Mouse (Mus musculus): ENCODE results near the gene Vav1. TPM values are rescaled to one million over a fixed set of nuclear protein-coding genes. Genes with fewer than 3 reads are reported as not detected.
"Not testable (repeated sequence)": the region's sequence is repeated elsewhere in the genome, so short reads cannot be mapped to it uniquely, and the experiment has no call there.

Vav1 gene
- polyA plus RNA-seq, 1 experiment from 2014 or later, result 2.3 TPM

GRCm38 (mm10) chr17:57307074-57307473 lies 28.2 kb downstream of the Vav1 start:
- Histone ChIP-seq H3K36me3 (ENCODE audit: control insufficient read depth, insufficient read depth, low read length) (no peaks in the 10 kb centered on the region), H3K4me1 (ENCODE audit: control insufficient read depth, insufficient read depth, low read length) (no peaks in the 10 kb centered on the region), H3K27me3 (ENCODE audit: control insufficient read depth, insufficient read depth, low read length) (no peaks in the 10 kb centered on the region), H3K9ac (ENCODE audit: low read length) (no peak overlapping the region), H3K4me3 (ENCODE audit: low read depth, low read length) (no peak overlapping the region), H3K4me2 (no peak overlapping the region), H3K9me3 (ENCODE audit: control insufficient read depth, low read length) (no peaks in the 10 kb centered on the region), H3K27ac (ENCODE audit: low read depth, low read length) (no peak overlapping the region)
- 86% methylated on average over 6 of the region's 6 CpGs for WGBS
- DNase-seq (ENCODE audit: low spot score, missing footprints) (no peak), ATAC-seq (ENCODE audit: low FRiP score) (no peak)

DNA sequence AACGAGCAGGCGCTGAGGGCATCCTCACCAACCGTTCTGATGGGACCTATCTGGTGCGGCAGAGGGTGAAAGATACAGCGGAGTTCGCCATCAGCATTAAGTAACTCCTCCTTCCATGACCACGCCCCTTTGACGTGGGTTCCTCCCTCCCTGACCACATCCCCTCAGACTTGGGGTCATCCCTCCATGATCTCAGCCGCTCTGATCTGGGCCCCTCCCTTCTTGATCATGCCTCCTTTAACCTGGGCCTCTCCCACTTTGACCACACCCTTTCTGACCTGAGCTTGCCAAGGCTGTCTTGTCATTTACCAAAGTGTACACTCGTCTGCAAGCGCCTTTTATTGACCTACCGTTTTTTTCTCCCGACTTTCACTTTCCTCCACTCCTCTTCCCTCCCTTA lies 32.9 kb downstream of the Vav1 start:
- WGBS, result 29% methylated on average over 13 of the region's 13 CpGs

DNA sequence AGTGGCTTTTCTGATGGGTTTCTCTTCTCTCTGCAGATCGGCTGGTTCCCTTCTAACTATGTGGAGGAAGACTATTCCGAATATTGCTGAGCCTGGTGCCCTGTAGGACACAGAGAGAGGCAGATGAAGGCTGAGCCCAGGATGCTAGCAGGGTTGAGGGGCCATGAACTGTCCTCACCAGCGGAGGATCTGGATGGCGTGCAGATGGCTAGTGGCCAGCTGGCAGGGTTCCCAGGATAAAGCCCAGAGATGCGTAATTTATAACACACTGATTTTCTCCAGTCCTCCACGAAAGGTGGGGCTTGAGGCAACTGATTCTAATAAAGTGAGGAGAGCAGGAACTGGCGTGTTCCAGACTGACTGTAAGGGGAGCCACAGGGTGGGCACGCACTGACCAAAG lies 48.7 kb downstream of the Vav1 start:
- no peak for ATAC-seq (ENCODE audit: low FRiP score)
- Histone ChIP-seq H3K9ac (ENCODE audit: low read length) (no peak overlapping the region), H3K27me3 (ENCODE audit: control insufficient read depth, insufficient read depth, low read length) (no peaks in the 10 kb centered on the region), H3K9me3 (ENCODE audit: control insufficient read depth, low read length) (no peaks in the 10 kb centered on the region), H3K4me2 (no peak overlapping the region), H3K4me3 (ENCODE audit: low read depth, low read length) (no peak overlapping the region), H3K4me1 (ENCODE audit: control insufficient read depth, insufficient read depth, low read length) (no peaks in the 10 kb centered on the region), H3K27ac (ENCODE audit: low read depth, low read length) (no peak overlapping the region), H3K36me3 (ENCODE audit: control insufficient read depth, insufficient read depth, low read length) (no peaks in the 10 kb centered on the region)
- peak; percentile 8 for DNase-seq (ENCODE audit: low spot score, missing footprints)
- 92% methylated on average over 8 of the region's 8 CpGs for WGBS

More for the DNA sequence above, 32.9 kb downstream of the Vav1 start:
- DNase-seq (ENCODE audit: low spot score, missing footprints) (no peak), ATAC-seq (ENCODE audit: low FRiP score) (no peak)
- H3K36me3 ChIP-seq (ENCODE audit: control insufficient read depth, insufficient read depth, low read length), result no peaks in the 10 kb centered on the region
- no peak overlapping the region for H3K4me3 ChIP-seq (ENCODE audit: low read depth, low read length)
- no peak overlapping the region for H3K4me2 ChIP-seq
- no peak overlapping the region for H3K9ac ChIP-seq (ENCODE audit: low read length)
- H3K27me3 ChIP-seq (ENCODE audit: control insufficient read depth, insufficient read depth, low read length), result no peaks in the 10 kb centered on the region
- no peaks in the 10 kb centered on the region for H3K4me1 ChIP-seq (ENCODE audit: control insufficient read depth, insufficient read depth, low read length)
- no peak overlapping the region for H3K27ac ChIP-seq (ENCODE audit: low read depth, low read length)
- no peaks in the 10 kb centered on the region for H3K9me3 ChIP-seq (ENCODE audit: control insufficient read depth, low read length)

GRCm38 (mm10) chr17:57328944-57329343 lies 50.0 kb downstream of the Vav1 start:
- peak; percentile 61 for DNase-seq (ENCODE audit: low spot score, missing footprints)
- 53% methylated on average over 6 of the region's 6 CpGs for WGBS
- Histone ChIP-seq H3K4me1 (ENCODE audit: control insufficient read depth, insufficient read depth, low read length) (no peaks in the 10 kb centered on the region), H3K27me3 (ENCODE audit: control insufficient read depth, insufficient read depth, low read length) (no peaks in the 10 kb centered on the region), H3K4me3 (ENCODE audit: low read depth, low read length) (no peak overlapping the region), H3K9ac (ENCODE audit: low read length) (no peak overlapping the region), H3K36me3 (ENCODE audit: control insufficient read depth, insufficient read depth, low read length) (no peaks in the 10 kb centered on the region), H3K4me2 (no peak overlapping the region), H3K9me3 (ENCODE audit: control insufficient read depth, low read length) (no peaks in the 10 kb centered on the region), H3K27ac (ENCODE audit: low read depth, low read length) (no peak overlapping the region)
- no peak for ATAC-seq (ENCODE audit: low FRiP score)

- no peaks in the 10 kb centered on the region; the same call in 1 of the 2 replicates for H3K4me1 ChIP-seq (ENCODE audit: control insufficient read depth, insufficient read depth, low read length)
- no peak overlapping the region for H3K9ac ChIP-seq (ENCODE audit: low read length)
- no peak for ATAC-seq (ENCODE audit: low FRiP score)
- no peaks in the 10 kb centered on the region for H3K9me3 ChIP-seq (ENCODE audit: control insufficient read depth, low read length)
- H3K27ac ChIP-seq (ENCODE audit: low read depth, low read length), result no peak overlapping the region
- no peaks in the 10 kb centered on the region for H3K27me3 ChIP-seq (ENCODE audit: control insufficient read depth, insufficient read depth, low read length)
- WGBS, result 93% methylated on average over 8 of the region's 8 CpGs
- H3K4me3 ChIP-seq (ENCODE audit: low read depth, low read length), result no peak overlapping the region
- DNase-seq (ENCODE audit: low spot score, missing footprints), result no peak
- H3K36me3 ChIP-seq (ENCODE audit: control insufficient read depth, insufficient read depth, low read length), result no peaks in the 10 kb centered on the region
- no peak overlapping the region for H3K4me2 ChIP-seq
Measured at GRCm38 (mm10) chr17:57330993-57331392, 52.1 kb downstream of the Vav1 start.

- Histone ChIP-seq H3K4me2 (no peak overlapping the region), H3K4me1 (ENCODE audit: control insufficient read depth, insufficient read depth, low read length) (no peaks in the 10 kb centered on the region; the same call in 1 of the 2 replicates), H3K36me3 (ENCODE audit: control insufficient read depth, insufficient read depth, low read length) (no peaks in the 10 kb centered on the region), H3K9me3 (ENCODE audit: control insufficient read depth, low read length) (no peaks in the 10 kb centered on the region), H3K4me3 (ENCODE audit: low read depth, low read length) (no peak overlapping the region), H3K27me3 (ENCODE audit: control insufficient read depth, insufficient read depth, low read length) (no peaks in the 10 kb centered on the region), H3K9ac (ENCODE audit: low read length) (no peak overlapping the region), H3K27ac (ENCODE audit: low read depth, low read length) (no peak overlapping the region)
- DNase-seq (ENCODE audit: low spot score, missing footprints) (peak; percentile 56), ATAC-seq (ENCODE audit: low FRiP score) (no peak)
- WGBS, result 80% methylated on average over 4 of the region's 4 CpGs
Measured at GRCm38 (mm10) chr17:57332241-57332640, 53.3 kb downstream of the Vav1 start.

DNA sequence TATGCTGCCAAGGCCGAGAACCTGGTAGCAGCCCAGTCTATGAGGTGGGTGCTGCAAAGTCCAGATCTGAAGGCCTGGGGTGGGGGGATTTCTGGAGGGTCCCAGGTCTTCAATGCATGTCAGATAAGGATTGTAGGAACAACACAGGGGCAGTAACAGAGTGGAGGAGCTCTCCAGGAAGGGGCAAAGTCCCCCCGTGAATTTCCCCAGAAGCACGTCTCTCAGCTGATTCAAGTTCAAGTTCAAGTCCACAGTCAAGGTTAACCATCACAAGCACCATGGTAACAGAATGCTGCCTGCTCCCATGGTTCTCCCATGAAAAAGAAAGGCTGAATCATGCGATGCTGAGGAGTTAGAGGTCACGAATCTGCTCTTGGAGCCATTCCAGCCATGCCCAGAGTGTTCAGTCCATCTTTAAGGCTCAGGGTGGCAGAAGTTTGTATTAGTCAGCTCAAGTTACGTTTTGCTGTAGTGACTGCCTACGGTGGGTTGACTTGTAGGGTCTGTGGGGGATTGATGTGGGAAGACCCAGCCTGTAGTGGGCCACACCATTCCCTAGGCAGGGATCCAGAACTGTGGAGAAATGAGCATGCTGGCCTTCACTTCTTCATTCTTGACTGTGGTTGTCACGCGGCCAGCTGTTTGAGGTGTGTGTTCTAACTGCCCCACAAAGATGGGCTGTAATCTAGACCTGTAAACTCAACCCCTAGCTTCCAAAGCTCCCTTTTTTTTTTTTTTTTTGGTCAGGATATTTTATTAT lies 55.3 kb downstream of the Vav1 start:
- peak; percentile 38; the same call in 1 of the 2 replicates for ATAC-seq (ENCODE audit: low FRiP score)
- Histone ChIP-seq H3K4me2 (no peak overlapping the region), H3K4me1 (ENCODE audit: control insufficient read depth, insufficient read depth, low read length) (no peaks in the 10 kb centered on the region; the same call in 1 of the 2 replicates), H3K27ac (ENCODE audit: low read depth, low read length) (no peak overlapping the region), H3K27me3 (ENCODE audit: control insufficient read depth, insufficient read depth, low read length) (no peaks in the 10 kb centered on the region), H3K36me3 (ENCODE audit: control insufficient read depth, insufficient read depth, low read length) (no peaks in the 10 kb centered on the region), H3K4me3 (ENCODE audit: low read depth, low read length) (no peak overlapping the region), H3K9me3 (ENCODE audit: control insufficient read depth, low read length) (no peaks in the 10 kb centered on the region), H3K9ac (ENCODE audit: low read length) (no peak overlapping the region)
- 78% methylated on average over 9 of the region's 9 CpGs for WGBS
- peak; percentile 78 for DNase-seq (ENCODE audit: low spot score, missing footprints)

DNA sequence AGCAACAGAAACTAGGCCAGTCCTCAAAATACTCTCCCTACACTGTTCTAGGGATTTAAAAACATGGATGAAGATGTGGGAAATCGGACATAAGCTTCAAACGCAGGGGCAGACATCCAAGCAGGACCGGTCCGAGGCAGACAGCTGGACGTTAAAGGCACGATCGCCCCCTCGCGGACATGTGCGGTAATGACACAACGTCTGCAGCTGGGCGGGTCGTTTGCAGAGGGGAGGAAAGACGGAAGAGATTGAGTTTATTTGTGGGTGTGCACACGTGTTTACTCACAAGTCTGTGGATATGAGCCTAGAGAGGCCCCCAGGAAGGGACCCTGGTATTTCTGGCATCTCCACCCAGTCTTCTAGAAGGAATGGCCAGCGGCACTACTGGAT lies 55.9 kb downstream of the Vav1 start:
- WGBS, result 6% methylated on average over 16 of the region's 16 CpGs

DNA sequence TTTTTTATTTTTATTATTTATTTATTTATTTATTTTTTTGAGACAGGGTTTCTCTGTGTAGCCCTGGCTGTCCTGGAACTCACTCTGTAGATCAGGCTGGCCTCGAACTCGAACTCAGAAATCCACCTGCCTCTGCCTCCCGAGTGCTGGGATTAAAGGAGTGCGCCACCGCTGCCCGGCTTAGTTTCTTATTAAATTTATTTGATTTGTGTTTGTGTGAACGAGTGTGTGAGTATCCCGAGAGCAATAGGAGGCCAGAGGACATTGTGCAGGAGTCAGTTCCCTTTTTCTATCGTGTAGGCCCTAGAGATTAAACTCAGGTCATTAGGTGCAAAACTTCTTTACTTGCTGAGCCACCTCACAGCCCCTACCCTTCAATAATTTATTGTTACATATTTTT lies 56.3 kb downstream of the Vav1 start:
- H3K4me2 ChIP-seq; DNase-seq (ENCODE audit: low spot score, missing footprints): not testable (repeated sequence)

More for the DNA sequence above, 55.9 kb downstream of the Vav1 start:
- Histone ChIP-seq H3K4me2 (no peak overlapping the region), H3K9me3 (ENCODE audit: control insufficient read depth, low read length) (no peaks in the 10 kb centered on the region), H3K4me3 (ENCODE audit: low read depth, low read length) (no peak overlapping the region), H3K4me1 (ENCODE audit: control insufficient read depth, insufficient read depth, low read length) (no peaks in the 10 kb centered on the region; the same call in 1 of the 2 replicates), H3K27me3 (ENCODE audit: control insufficient read depth, insufficient read depth, low read length) (no peaks in the 10 kb centered on the region), H3K27ac (ENCODE audit: low read depth, low read length) (no peak overlapping the region), H3K9ac (ENCODE audit: low read length) (no peak overlapping the region), H3K36me3 (ENCODE audit: control insufficient read depth, insufficient read depth, low read length) (no peaks in the 10 kb centered on the region)
- DNase-seq (ENCODE audit: low spot score, missing footprints) (peak; percentile 99), ATAC-seq (ENCODE audit: low FRiP score) (peak; percentile 62)

More for the DNA sequence above, 56.3 kb downstream of the Vav1 start:
- 72% methylated on average over 9 of the region's 9 CpGs for WGBS
- not testable (repeated sequence) for H3K4me1 ChIP-seq (ENCODE audit: control insufficient read depth, insufficient read depth, low read length); H3K27ac ChIP-seq (ENCODE audit: low read depth, low read length); H3K9me3 ChIP-seq (ENCODE audit: control insufficient read depth, low read length); H3K9ac ChIP-seq (ENCODE audit: low read length); H3K36me3 ChIP-seq (ENCODE audit: control insufficient read depth, insufficient read depth, low read length); H3K4me3 ChIP-seq (ENCODE audit: low read depth, low read length); H3K27me3 ChIP-seq (ENCODE audit: control insufficient read depth, insufficient read depth, low read length)
- ATAC-seq (ENCODE audit: low FRiP score), result peak; percentile 13; the same call in 1 of the 2 replicates

All from midbrain, embryonic 11.5 days (tissue).